Mouse (Mus musculus) stomach, embryonic 16.5 days (tissue): ENCODE measurements at regions not wholly inside any gene's neighbourhood (a gene's known extent, or its start where the extent isn't known, plus 50 kb on each side); places are given as distances from the start of the nearest gene placed in this dataset.

Experiments used
- ATAC-seq: fragments of 200-750 bp; cut with Nextera tagmentation; 2 replicates; pipeline ENCODE4 v1.8.0; 2017; ENCODE audit warnings: moderate number of reproducible peaks, moderate TSS enrichment; ENCODE audit not compliant: insufficient read depth, low FRiP score
- H3K27ac ChIP-seq: fragments of 300-500 bp; sonication (generic); 2 replicates; pipeline ENCODE4 v1.5.1; 2014; ENCODE audit warnings: low read length
- H3K27me3 ChIP-seq: fragments of 300-500 bp; sonication (generic); 2 replicates; pipeline ENCODE4 v1.6.1; 2014; ENCODE audit warnings: low read length, control low read depth, mixed read lengths; ENCODE audit not compliant: control insufficient read depth, insufficient read depth
- H3K36me3 ChIP-seq: fragments of 300-500 bp; sonication (generic); 2 replicates; pipeline ENCODE4 v1.6.1; 2014; ENCODE audit warnings: low read length; ENCODE audit not compliant: control insufficient read depth, insufficient read depth
- H3K4me1 ChIP-seq: fragments of 300-500 bp; sonication (generic); 2 replicates; pipeline ENCODE4 v1.6.1; 2014; ENCODE audit warnings: low read length, control low read depth, mixed read lengths; ENCODE audit not compliant: control insufficient read depth, insufficient read depth
- H3K4me2 ChIP-seq: fragments of 300-500 bp; sonication (generic); 2 replicates; pipeline ENCODE4 v1.6.1; 2014; ENCODE audit warnings: low read depth, low read length, mixed read lengths
- H3K4me3 ChIP-seq: fragments of 300-500 bp; sonication (generic); replicated peaks from 2 replicates; pipeline ENCODE4 v1.5.1; 2014; ENCODE audit warnings: mild to moderate bottlenecking, low read length
- H3K9ac ChIP-seq: fragments of 300-500 bp; sonication (generic); 2 replicates; pipeline ENCODE4 v1.6.1; 2014; ENCODE audit warnings: low read length
- H3K9me3 ChIP-seq: fragments of 300-500 bp; sonication (generic); replicated peaks from 2 replicates; pipeline ENCODE4 v1.6.1; 2016; ENCODE audit warnings: low read length, control low read depth; ENCODE audit not compliant: control insufficient read depth
- WGBS: fragments of 180-500 bp; shearing (Covaris S2); extraction: QIAGEN DNeasy Blood & Tissue Kit; methylation state at CpG from one replicate; pipeline ENCODE4 v1.1.7; 2014; 5-methylcytosine and 5-hydroxymethylcytosine counted together

DNA sequence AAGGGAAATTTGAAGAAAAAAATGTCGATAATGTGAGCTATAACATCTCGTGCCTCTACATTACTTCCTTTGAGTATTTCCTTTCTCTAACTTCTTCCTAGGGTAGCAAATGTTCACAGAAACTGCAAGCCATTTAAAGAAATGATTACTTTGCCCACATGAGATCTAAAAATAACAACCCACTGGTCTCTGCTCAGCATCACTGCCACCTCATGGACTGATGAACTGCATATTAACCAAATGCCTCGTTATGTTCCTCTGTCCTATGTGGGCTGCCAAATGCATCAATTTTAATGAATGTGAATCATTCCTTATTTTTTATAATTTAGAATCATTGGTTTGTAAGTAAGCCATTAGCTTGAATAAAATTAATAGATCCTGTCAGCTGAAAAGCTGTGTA is 590.0 kb upstream of the Nr3c2 start:
- Histone ChIP-seq H3K9ac (no peak overlapping the region), H3K4me3 (no peak overlapping the region), H3K9me3 (no peaks in the 10 kb centered on the region), H3K4me1 (no peaks in the 10 kb centered on the region), H3K27me3 (no peaks in the 10 kb centered on the region), H3K4me2 (no peak overlapping the region), H3K27ac (no peak overlapping the region), H3K36me3 (no peaks in the 10 kb centered on the region)
- WGBS = 68% methylated on average over 3 of the region's 3 CpGs
- ATAC-seq = no peak

- ATAC-seq = no peak
- Histone ChIP-seq H3K9ac (no peak overlapping the region), H3K4me3 (no peak overlapping the region), H3K27me3 (no peaks in the 10 kb centered on the region), H3K4me1 (no peaks in the 10 kb centered on the region), H3K4me2 (no peak overlapping the region), H3K9me3 (no peaks in the 10 kb centered on the region), H3K27ac (no peak overlapping the region), H3K36me3 (no peaks in the 10 kb centered on the region)
- WGBS = 64% methylated on average over 1 of the region's 1 CpGs
These were observed 570.7 kb upstream of the Nr3c2 start for GRCm38 (mm10) chr8:76328540-76328939.

DNA sequence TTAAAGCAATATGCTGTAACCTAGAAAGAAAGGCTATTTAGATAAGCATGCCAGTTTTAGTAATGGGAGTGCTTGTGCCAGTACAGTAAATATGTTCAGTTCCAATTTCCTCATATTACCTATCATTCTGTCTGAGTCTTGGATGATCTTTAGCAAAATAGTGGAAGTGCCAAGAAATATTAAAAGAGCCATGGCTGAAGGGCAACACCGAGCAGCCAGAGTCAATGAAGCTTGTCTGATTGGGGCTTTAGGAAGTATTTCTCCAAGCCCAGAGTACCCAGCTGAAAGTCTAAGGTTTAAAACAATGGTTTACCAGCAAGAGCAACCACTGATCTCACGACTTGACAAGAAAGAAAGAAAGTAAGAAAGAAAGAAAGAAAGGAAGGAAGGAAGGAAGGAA is 556.2 kb upstream of the Nr3c2 start:
- Histone ChIP-seq H3K27ac (no peak overlapping the region), H3K9me3 (no peaks in the 10 kb centered on the region), H3K9ac (no peak overlapping the region), H3K36me3 (no peaks in the 10 kb centered on the region), H3K4me3 (no peak overlapping the region), H3K4me1 (0 out of 2 replicates have a peak, but pooled peaks cover 2% of the 10 kb centered on the region), H3K27me3 (no peaks in the 10 kb centered on the region), H3K4me2 (no peak overlapping the region)
- no peak for ATAC-seq
- WGBS = 65% methylated on average over 2 of the region's 2 CpGs

DNA sequence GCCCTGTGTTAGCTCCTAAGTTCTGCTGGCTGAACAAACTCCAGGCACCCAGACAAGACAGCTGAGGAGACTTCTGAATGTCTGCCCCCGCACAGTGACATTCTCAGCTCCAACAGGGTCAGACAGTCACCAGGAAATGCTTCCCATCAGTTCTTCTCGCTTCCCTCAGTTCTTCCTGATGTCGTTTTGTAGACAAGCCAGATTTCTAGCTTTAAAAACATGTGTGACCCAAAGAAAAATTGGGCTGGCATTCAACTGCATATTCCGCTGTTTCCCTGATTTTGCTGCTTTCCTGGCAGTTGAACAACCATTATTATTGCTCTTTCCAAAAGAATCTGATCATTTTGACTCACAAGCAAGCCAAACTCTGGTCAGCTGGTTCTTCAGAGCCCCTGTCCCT is 553.1 kb upstream of the Nr3c2 start:
- Histone ChIP-seq H3K4me1 (0 out of 2 replicates have a peak, but pooled peaks cover 2% of the 10 kb centered on the region), H3K4me3 (no peak overlapping the region), H3K9ac (no peak overlapping the region), H3K9me3 (no peaks in the 10 kb centered on the region), H3K4me2 (no peak overlapping the region), H3K27ac (no peak overlapping the region), H3K36me3 (no peaks in the 10 kb centered on the region), H3K27me3 (no peaks in the 10 kb centered on the region)
- no peak for ATAC-seq
- WGBS = 62% methylated on average over 4 of the region's 4 CpGs

DNA sequence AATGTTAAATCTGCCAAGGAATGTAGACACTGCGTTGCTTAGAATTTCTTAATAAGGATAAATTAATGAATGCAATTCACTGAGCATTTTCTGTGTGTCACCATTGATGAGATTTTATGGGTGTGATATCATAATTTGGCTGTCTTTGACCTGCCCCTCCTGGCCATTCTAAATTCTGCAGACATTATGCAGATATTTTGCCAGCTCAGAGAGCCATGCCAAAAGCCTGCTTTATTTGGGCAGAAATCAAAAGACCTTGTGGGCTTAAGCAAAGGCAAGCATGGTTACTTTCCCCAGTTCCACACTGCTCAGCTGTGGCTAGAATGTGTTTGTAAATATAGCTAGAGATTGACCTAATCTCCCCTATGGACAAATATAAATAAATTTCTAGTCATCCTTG is 552.4 kb upstream of the Nr3c2 start:
- WGBS = 82% methylated on average over 1 of the region's 1 CpGs
- ATAC-seq = no peak
- 0 out of 2 replicates have a peak, but pooled peaks cover 2% of the 10 kb centered on the region for H3K4me1 ChIP-seq
- no peaks in the 10 kb centered on the region for H3K36me3 ChIP-seq
- no peak overlapping the region for H3K4me2 ChIP-seq
- H3K9ac ChIP-seq = no peak overlapping the region
- no peaks in the 10 kb centered on the region for H3K9me3 ChIP-seq
- no peak overlapping the region for H3K27ac ChIP-seq
- H3K27me3 ChIP-seq = no peaks in the 10 kb centered on the region
- no peak overlapping the region for H3K4me3 ChIP-seq

GRCm38 (mm10) chr8:76374314-76374713 is 524.9 kb upstream of the Nr3c2 start:
- no peak overlapping the region for H3K4me3 ChIP-seq
- no peak for ATAC-seq

DNA sequence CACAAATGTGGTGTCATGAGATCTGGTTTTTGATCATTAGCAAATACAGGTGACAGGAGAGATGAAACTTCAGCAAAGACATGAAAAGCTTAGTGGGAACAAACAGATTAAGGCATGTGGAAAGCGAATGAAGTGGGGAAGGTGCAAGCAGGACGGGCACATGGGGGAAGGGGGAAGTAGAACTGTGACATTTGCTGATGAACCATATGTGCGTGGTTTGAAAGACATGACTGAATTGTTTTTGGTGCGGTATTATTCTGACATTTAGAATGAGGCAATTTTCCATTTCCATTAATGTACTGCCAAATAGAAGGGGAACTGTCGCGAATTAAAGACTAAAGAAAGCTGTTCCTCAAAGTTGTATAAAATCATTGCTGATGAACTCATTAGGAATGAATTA is 521.5 kb upstream of the Nr3c2 start:
- no peak overlapping the region for H3K4me2 ChIP-seq
- H3K27me3 ChIP-seq = no peaks in the 10 kb centered on the region
- no peak overlapping the region for H3K4me3 ChIP-seq
- no peak overlapping the region for H3K27ac ChIP-seq
- H3K9me3 ChIP-seq = no peaks in the 10 kb centered on the region
- ATAC-seq = no peak
- H3K4me1 ChIP-seq = no peaks in the 10 kb centered on the region
- no peak overlapping the region for H3K9ac ChIP-seq
- WGBS = 79% methylated on average over 6 of the region's 6 CpGs
- H3K36me3 ChIP-seq = no peaks in the 10 kb centered on the region

More at GRCm38 (mm10) chr8:76374314-76374713, 524.9 kb upstream of the Nr3c2 start:
- Histone ChIP-seq H3K4me1 (no peaks in the 10 kb centered on the region), H3K27me3 (no peaks in the 10 kb centered on the region), H3K9ac (no peak overlapping the region), H3K4me2 (no peak overlapping the region), H3K36me3 (no peaks in the 10 kb centered on the region), H3K27ac (no peak overlapping the region), H3K9me3 (no peaks in the 10 kb centered on the region)

DNA sequence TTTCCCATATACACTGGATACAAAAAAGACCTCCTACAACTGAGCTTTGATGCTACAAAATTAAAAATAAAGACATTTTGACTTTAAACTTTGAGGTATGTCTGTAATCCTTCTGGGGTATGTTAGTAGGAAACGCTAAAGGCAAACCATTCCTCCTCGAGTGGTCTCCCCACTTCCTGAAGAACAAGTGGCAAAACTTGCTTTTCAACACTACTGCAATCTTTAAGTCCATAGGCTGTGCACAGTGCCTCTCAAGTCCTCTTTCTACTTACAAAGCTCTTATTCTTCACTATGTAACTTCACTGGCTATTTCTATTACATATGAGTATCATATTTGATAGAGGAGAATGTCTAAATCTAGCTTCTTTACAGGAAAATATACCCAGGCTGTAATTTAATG is 517.6 kb upstream of the Nr3c2 start:
- Histone ChIP-seq H3K4me2 (no peak overlapping the region), H3K4me3 (no peak overlapping the region), H3K4me1 (no peaks in the 10 kb centered on the region), H3K9me3 (no peaks in the 10 kb centered on the region), H3K27ac (no peak overlapping the region), H3K27me3 (no peaks in the 10 kb centered on the region), H3K9ac (no peak overlapping the region), H3K36me3 (no peaks in the 10 kb centered on the region)
- no peak for ATAC-seq
- 48% methylated on average over 2 of the region's 2 CpGs for WGBS

- WGBS = 60% methylated on average over 5 of the region's 5 CpGs
- H3K4me3 ChIP-seq = no peak overlapping the region
- ATAC-seq = no peak
- H3K9me3 ChIP-seq = no peaks in the 10 kb centered on the region
- no peaks in the 10 kb centered on the region for H3K4me1 ChIP-seq
- no peaks in the 10 kb centered on the region for H3K36me3 ChIP-seq
- no peaks in the 10 kb centered on the region for H3K27me3 ChIP-seq
- H3K9ac ChIP-seq = no peak overlapping the region
- H3K27ac ChIP-seq = no peak overlapping the region
- no peak overlapping the region for H3K4me2 ChIP-seq
These were observed 515.5 kb upstream of the Nr3c2 start for GRCm38 (mm10) chr8:76383583-76384281.
